Mouse (Mus musculus): Measurements from ENCODE around the gene Zdhhc7.
A peak's percentile ranks its signal among the peaks of the same experiment; 100 is the strongest.

DNA sequence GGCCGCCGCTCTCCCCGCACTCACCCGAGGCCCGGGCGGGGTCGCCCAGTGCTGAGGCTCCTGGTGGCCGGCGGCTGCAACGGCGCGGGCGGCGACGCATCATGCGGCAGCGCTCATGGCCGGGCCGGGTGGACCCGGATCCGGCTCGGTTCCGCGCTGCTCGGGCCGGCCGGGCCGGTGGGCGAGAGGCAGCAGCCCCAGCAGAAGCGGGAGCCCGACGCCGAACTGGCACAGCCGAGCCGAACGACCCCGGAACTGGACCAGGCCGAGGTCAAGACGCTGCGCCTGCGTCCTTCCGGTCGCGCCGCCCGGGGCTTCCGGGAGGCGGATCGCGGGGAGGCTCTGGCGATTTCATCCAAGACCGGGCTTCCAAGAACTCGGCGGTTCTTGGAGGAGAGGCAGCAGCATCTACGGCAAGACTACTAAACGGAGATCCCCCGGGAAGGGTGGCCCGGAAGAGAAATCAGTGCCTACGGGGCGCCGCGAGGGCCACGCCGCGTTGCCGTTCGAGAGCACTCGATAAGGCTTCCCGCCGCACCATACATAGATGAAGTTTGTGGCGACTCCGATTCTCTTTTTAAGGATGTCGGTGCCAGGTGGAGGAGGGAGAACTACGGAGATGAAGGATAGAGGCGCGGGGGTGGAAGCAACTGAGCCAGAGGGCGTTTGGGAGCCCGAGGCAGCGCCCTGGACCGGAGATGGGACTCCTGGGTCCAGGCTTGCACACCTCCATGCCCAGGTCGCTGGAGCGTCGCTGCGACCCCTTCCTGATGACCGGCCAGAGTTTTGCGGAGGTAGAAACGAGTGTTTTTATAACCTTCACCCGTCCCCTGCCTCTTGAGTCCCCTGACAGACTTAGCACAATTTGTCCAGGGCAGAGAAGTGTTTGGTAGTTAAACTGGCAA is at the start of gene Zdhhc7:
- TF ChIP-seq CTCF (IDR thresholded peaks at IDR 0.05; ENCODE audit: low read depth) (no peak), EP300 (IDR thresholded peaks at IDR 0.05; ENCODE audit: low read depth) (peak; percentile 18; the same call in 1 of the 2 replicates)

Data from heart, postnatal 0 days (tissue).